In the genomic region with DNA sequence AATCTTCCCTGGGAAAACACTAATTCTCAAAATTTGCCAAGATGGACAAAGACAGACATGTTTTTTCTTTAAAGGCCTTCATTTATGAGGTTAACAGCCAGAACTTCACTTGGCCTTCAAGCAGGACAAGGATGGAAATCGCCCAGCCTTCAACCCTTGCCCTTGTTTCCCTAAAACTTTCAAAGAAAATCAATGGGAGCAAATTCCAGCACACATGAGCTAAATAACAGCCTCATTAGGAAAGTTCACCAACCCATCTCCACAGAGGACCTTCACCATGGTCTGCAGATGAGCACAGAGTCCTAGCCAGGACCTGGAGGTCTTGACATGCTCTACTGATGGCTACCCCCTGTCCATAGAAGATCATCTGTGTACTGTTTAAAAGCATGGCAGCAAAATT, we compare ENCODE assay signal across 16 mouse cellular contexts.
"Had no signal": no experiment of that assay in that cellular context is flagged by ENCODE, and none has a peak within 500 bp of the region (broad histone marks: within the 10 kb centered on the region; RNA-seq: fewer than 3 reads in every experiment).

No protein-coding gene starts in this region.

- H3K27ac ChIP-seq: neural tube, embryonic 13.5 days; neural tube, embryonic 15.5 days; stomach, embryonic 15.5 days; stomach, postnatal 0 days had no signal

- DNase-seq: retina, postnatal 1 day; right cerebral cortex, adult 18-20 months; right cerebral cortex, postnatal 14 days; right cerebral cortex, postnatal 25 days; right cerebral cortex, postnatal 4 days; spleen, adult 18-20 months; thymus, adult 18-20 months; thymus, adult 2 months; thymus, postnatal 14 days; thymus, postnatal 25 days; thymus, postnatal 36 days; thymus, postnatal 4 days had no signal

- H3K27me3 ChIP-seq: neural tube, embryonic 13.5 days; neural tube, embryonic 15.5 days; stomach, embryonic 15.5 days had no signal

- H3K9me3 ChIP-seq: neural tube, embryonic 13.5 days; neural tube, embryonic 15.5 days; stomach, embryonic 15.5 days had no signal

- H3K4me2 ChIP-seq: neural tube, embryonic 13.5 days; neural tube, embryonic 15.5 days; stomach, embryonic 15.5 days had no signal

- H3K36me3 ChIP-seq: neural tube, embryonic 13.5 days; neural tube, embryonic 15.5 days; stomach, embryonic 15.5 days had no signal

- H3K4me3 ChIP-seq: neural tube, embryonic 13.5 days; neural tube, embryonic 15.5 days; stomach, embryonic 15.5 days had no signal

- H3K9ac ChIP-seq: neural tube, embryonic 13.5 days; neural tube, embryonic 15.5 days; stomach, embryonic 15.5 days had no signal

- H3K4me1 ChIP-seq: neural tube, embryonic 13.5 days; neural tube, embryonic 15.5 days; stomach, embryonic 15.5 days had no signal
